Mouse (Mus musculus) 3T3-L1 (cell line): ENCODE results near the gene Scin.
"Not testable (repeated sequence)": the region's sequence is repeated elsewhere in the genome, so short reads cannot be mapped to it uniquely, and the experiment has no call there.

ENCODE experiments used
- DNase-seq: peaks from one replicate; pipeline ENCODE4 v3.0.0-alpha.2; 2015; ENCODE audit warnings: low read depth, low spot score

Scin gene

GRCm38 (mm10) chr12:40133573-40134271 is at the start of gene Scin:
Gene Scin, minus strand, starts transcription at chr12:40134228.
- DNase-seq: peak; percentile 13

GRCm38 (mm10) chr12:40177089-40177488 is 43.1 kb upstream of the Scin start:
- no peak for DNase-seq

GRCm38 (mm10) chr12:40176158-40176557 is 42.1 kb upstream of the Scin start:
- DNase-seq: no peak

- DNase-seq: not testable (repeated sequence)
Measured at GRCm38 (mm10) chr12:40175171-40175570, 41.1 kb upstream of the Scin start.

- no peak for DNase-seq
Measured at GRCm38 (mm10) chr12:40171637-40172036, 37.6 kb upstream of the Scin start.

- no peak for DNase-seq
Measured at GRCm38 (mm10) chr12:40169675-40170074, 35.6 kb upstream of the Scin start.

GRCm38 (mm10) chr12:40164621-40165020 is 30.6 kb upstream of the Scin start:
- DNase-seq: peak; percentile 66

GRCm38 (mm10) chr12:40160777-40161176 is 26.7 kb upstream of the Scin start:
- DNase-seq: no peak

- DNase-seq: no peak
Measured at GRCm38 (mm10) chr12:40154188-40154587, 20.2 kb upstream of the Scin start.

GRCm38 (mm10) chr12:40152353-40153069 is 18.5 kb upstream of the Scin start:
- DNase-seq: peak; percentile 35

- no peak for DNase-seq
Measured at GRCm38 (mm10) chr12:40147319-40147718, 13.3 kb upstream of the Scin start.

- no peak for DNase-seq
Measured at GRCm38 (mm10) chr12:40146510-40146909, 12.5 kb upstream of the Scin start.

- no peak for DNase-seq
Measured at GRCm38 (mm10) chr12:40140706-40141105, 6.7 kb upstream of the Scin start.

GRCm38 (mm10) chr12:40139484-40140245 is 5.6 kb upstream of the Scin start:
- DNase-seq: no peak

- DNase-seq: no peak
Measured at GRCm38 (mm10) chr12:40134529-40134928, 501 bp upstream of the Scin start.

GRCm38 (mm10) chr12:40133194-40133572 is 845 bp downstream of the Scin start:
- DNase-seq: no peak

GRCm38 (mm10) chr12:40118872-40119271 is 15.2 kb downstream of the Scin start:
- DNase-seq: no peak

GRCm38 (mm10) chr12:40117045-40117444 is 17.0 kb downstream of the Scin start:
- no peak for DNase-seq

GRCm38 (mm10) chr12:40116214-40116613 is 17.8 kb downstream of the Scin start:
- DNase-seq: no peak

GRCm38 (mm10) chr12:40114883-40115282 is 19.1 kb downstream of the Scin start:
- DNase-seq: no peak

GRCm38 (mm10) chr12:40114020-40114419 is 20.0 kb downstream of the Scin start:
- no peak for DNase-seq

- DNase-seq: no peak
Measured at GRCm38 (mm10) chr12:40113605-40114004, 20.4 kb downstream of the Scin start.
